Mouse (Mus musculus) liver, embryonic 15.5 days (tissue): ENCODE results near the gene Fancc. TPM values are rescaled to one million over a fixed set of nuclear protein-coding genes. Genes with fewer than 3 reads are reported as not detected.

Experiments used
- ATAC-seq: fragments of 200-750 bp; cut with Nextera tagmentation; 2 replicates; pipeline ENCODE4 v1.8.0; 2017; ENCODE audit warnings: moderate number of reproducible peaks, mild to moderate bottlenecking, moderate library complexity; ENCODE audit not compliant: insufficient read depth
- H3K27ac ChIP-seq: fragments of 300-500 bp; sonication (generic); replicated peaks from 2 replicates; pipeline ENCODE4 v1.5.1; 2015; ENCODE audit warnings: mild to moderate bottlenecking, inconsistent platforms
- H3K27me3 ChIP-seq: fragments of 300-500 bp; sonication (generic); 2 replicates; pipeline ENCODE4 v1.6.1; 2015; ENCODE audit warnings: mild to moderate bottlenecking, inconsistent platforms
- H3K36me3 ChIP-seq: fragments of 300-500 bp; sonication (generic); replicated peaks from 2 replicates; pipeline ENCODE4 v1.6.1; 2015; ENCODE audit warnings: moderate library complexity, mild to moderate bottlenecking, inconsistent platforms
- H3K4me1 ChIP-seq: fragments of 300-500 bp; sonication (generic); replicated peaks from 2 replicates; pipeline ENCODE4 v1.6.1; 2015; ENCODE audit warnings: inconsistent platforms
- H3K4me2 ChIP-seq: fragments of 300-500 bp; sonication (generic); 2 replicates; pipeline ENCODE4 v1.6.1; 2015; ENCODE audit warnings: moderate library complexity, mild to moderate bottlenecking, inconsistent platforms
- H3K4me3 ChIP-seq: fragments of 300-500 bp; sonication (generic); replicated peaks from 2 replicates; pipeline ENCODE4 v1.5.1; 2015; ENCODE audit warnings: mild to moderate bottlenecking, inconsistent platforms
- H3K9ac ChIP-seq: fragments of 300-500 bp; sonication (generic); 2 replicates; pipeline ENCODE4 v1.6.1; 2015; ENCODE audit warnings: moderate library complexity, mild to moderate bottlenecking, inconsistent platforms
- H3K9me3 ChIP-seq: fragments of 300-500 bp; sonication (generic); replicated peaks from 2 replicates; pipeline ENCODE4 v1.6.1; 2016; ENCODE audit warnings: inconsistent platforms
- WGBS: fragments of 180-500 bp; shearing (Covaris S2); methylation state at CpG from one replicate; pipeline ENCODE4 v1.1.7; 2015; ENCODE audit warnings: mixed read lengths; ENCODE audit not compliant: insufficient replicate concordance; 5-methylcytosine and 5-hydroxymethylcytosine counted together
- polyA plus RNA-seq: library from polyadenylated mRNA; unstranded; fragments of >200 nt; fragmentation: Nextera tagmentation; extraction: Ambion mirVana; gene quantifications from 2 replicates; pipeline ENCODE4 v1.2.1, GENCODE M21; 2015

Gene Fancc
- polyA plus RNA-seq, 1 experiment from 2014 or later, result 8.2 TPM

DNA sequence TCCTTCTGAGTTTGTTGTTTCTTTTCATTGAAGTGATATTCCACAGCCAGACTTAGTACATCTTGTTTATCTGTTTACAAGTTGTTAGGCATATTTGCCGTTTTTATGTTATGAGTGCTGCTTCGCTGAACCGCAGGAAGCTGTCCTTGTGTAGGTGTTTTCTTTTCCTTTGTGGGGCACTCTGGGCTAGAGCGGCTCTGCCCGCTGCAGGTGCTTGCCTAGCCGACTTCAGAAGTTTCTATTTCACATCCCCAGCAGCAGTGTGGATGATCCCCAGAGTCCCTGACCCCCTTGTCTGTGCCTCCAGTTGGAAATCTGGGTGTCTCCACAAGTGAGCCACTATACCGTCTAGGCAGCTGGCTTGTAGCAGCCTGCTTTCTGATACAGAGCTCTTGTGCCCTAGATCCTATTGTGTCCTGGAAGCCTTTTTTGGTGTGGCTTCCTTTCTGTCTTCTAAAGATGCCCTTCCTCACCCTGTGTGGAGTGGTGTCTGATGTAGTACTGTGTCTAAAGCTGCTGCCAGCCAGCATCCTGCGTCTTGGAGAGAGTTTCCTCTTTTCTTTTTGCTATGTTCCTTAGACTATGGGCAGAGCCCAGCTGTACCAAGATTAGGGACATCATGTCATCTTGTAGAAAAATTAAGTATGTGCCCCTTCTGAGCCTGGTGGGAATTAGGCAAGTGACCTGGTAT is 247.2 kb downstream of the Fancc start:
- Histone ChIP-seq H3K27me3 (no peaks in the 10 kb centered on the region), H3K4me3 (no peak overlapping the region), H3K27ac (no peak overlapping the region), H3K9ac (no peak overlapping the region), H3K4me2 (no peak overlapping the region), H3K9me3 (no peaks in the 10 kb centered on the region), H3K4me1 (peaks cover 16% of the 10 kb centered on the region), H3K36me3 (no peaks in the 10 kb centered on the region)
- WGBS, result 64% methylated on average over 8 of the region's 8 CpGs
- ATAC-seq, result no peak

DNA sequence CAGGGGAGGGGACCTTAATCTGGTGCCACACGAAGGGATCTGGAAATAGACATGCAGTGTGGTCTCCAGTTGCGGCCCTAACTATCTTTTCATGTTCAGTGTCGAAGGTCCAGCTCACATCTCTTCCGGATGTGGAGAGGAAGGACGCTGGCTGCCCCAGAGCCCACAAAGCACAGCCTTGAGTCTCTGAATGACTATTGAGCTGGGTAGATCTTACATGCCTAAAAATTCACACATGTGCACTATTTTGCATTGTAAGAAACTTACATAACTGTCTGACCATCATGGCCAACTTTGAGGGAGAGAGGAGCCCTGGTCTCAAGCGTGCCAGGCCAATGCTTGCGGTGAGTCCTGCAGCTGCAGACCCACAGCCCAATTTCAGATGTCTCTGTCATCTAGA is 247.9 kb downstream of the Fancc start:
- H3K4me2 ChIP-seq, result no peak overlapping the region
- no peaks in the 10 kb centered on the region for H3K27me3 ChIP-seq
- WGBS, result 53% methylated on average over 7 of the region's 7 CpGs
- no peaks in the 10 kb centered on the region for H3K36me3 ChIP-seq
- ATAC-seq, result no peak
- no peaks in the 10 kb centered on the region for H3K9me3 ChIP-seq
- H3K9ac ChIP-seq, result no peak overlapping the region
- H3K27ac ChIP-seq, result no peak overlapping the region
- H3K4me3 ChIP-seq, result no peak overlapping the region
- peaks cover 13% of the 10 kb centered on the region for H3K4me1 ChIP-seq

DNA sequence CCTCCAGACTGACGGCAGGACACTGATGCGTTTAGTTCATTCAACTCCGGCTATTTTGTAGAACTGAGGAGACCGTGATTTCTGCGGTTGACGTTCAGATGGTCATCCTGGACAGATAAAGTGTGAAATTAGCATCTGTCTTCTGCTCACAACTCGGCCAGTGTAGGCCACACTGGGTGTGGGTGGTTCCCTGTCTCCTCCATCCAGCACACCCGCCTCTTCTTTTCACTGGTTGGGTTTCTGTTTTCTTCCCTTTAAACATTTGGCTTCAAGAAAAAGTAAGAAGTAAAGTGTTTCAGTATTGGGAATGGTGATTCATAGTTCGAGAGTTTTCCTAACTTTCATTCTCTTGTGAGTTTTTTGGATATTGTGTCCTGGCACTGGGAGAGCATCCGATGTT is 248.8 kb downstream of the Fancc start:
- Histone ChIP-seq H3K9me3 (no peaks in the 10 kb centered on the region), H3K27me3 (no peaks in the 10 kb centered on the region), H3K4me1 (peaks cover 9% of the 10 kb centered on the region), H3K4me3 (no peak overlapping the region), H3K27ac (no peak overlapping the region), H3K4me2 (no peak overlapping the region), H3K36me3 (no peaks in the 10 kb centered on the region), H3K9ac (no peak overlapping the region)
- ATAC-seq, result no peak
- WGBS, result 73% methylated on average over 10 of the region's 10 CpGs

DNA sequence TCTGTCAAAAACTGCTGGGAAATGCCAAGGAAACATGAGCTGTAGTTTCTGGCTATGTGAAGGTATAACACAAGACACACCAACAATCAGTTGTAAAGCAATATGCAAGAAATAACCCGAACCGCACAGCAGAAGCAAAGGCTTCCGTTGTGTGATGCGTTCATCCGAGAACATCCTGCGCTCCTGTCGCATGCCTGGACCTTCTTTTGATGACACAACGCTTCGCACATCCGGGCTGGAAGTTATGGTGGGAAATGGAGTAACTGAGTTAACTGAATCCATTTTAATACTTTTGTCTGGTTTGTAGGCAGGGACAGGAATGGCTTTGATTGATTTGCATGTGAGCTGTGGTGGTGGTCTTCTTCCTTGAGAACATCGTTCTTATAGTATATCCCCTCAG is 249.4 kb downstream of the Fancc start:
- Histone ChIP-seq H3K36me3 (0 out of 2 replicates have a peak, but pooled peaks cover 4% of the 10 kb centered on the region), H3K27me3 (no peaks in the 10 kb centered on the region), H3K4me2 (no peak overlapping the region), H3K4me3 (no peak overlapping the region), H3K4me1 (peaks cover 3% of the 10 kb centered on the region; the same call in 1 of the 2 replicates), H3K27ac (no peak overlapping the region), H3K9me3 (no peaks in the 10 kb centered on the region), H3K9ac (no peak overlapping the region)
- no peak for ATAC-seq
- WGBS, result 87% methylated on average over 11 of the region's 11 CpGs

DNA sequence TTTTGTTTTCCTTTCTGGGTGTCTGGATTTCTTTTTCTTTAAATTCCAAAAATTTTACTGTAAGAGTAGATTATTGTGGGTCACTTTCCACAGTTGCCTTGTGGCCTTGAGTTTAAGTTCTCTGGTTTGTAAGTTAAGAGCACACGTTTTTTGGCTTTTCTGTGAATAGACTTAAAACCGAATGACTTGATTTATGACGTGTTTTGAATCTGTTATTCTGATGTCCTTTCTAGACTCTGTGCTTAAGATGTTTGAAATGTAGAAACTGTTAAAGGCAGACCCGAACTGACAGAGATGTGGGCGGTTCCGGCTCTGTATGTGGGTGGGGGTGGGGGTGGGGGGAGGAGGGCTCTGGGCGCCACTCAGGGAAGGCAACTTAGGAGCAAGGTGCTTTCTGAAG is 250.0 kb downstream of the Fancc start:
- Histone ChIP-seq H3K9ac (no peak overlapping the region), H3K4me1 (no peaks in the 10 kb centered on the region), H3K27me3 (no peaks in the 10 kb centered on the region), H3K4me2 (no peak overlapping the region), H3K36me3 (0 out of 2 replicates have a peak, but pooled peaks cover 4% of the 10 kb centered on the region), H3K4me3 (no peak overlapping the region), H3K9me3 (no peaks in the 10 kb centered on the region), H3K27ac (no peak overlapping the region)
- 63% methylated on average over 7 of the region's 7 CpGs for WGBS
- no peak for ATAC-seq

DNA sequence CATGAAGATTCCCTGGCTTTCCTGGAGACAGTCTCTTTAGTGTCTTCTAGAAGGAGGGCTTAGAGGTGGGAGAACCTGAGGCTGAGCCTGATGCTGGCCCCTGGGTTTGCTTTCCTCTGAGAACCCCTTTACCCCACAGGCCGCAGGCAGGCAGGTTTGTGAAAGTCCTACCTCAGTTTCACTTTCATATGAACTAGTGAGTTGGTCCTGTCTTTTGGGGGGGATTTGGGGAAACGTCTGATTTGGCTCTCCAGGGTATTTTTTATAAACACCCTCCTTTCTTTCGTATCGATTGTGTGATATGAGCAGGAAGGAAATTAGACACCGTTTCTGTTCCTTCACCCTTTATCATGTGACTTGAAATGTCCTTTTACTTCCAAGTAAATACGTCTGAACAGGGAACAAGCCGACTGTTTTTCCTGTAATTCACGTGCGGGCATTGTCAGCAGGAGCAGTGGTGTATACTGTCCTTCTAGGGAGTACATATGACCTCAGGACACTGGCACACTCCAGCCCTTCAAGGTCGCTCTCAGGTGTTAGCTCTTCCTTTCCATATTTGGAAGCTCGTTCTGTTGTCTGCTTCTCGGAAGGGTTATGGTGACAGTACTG is 250.6 kb downstream of the Fancc start:
- 0 out of 2 replicates have a peak, but pooled peaks cover 4% of the 10 kb centered on the region for H3K36me3 ChIP-seq
- no peak for ATAC-seq
- 69% methylated on average over 12 of the region's 12 CpGs for WGBS
- no peak overlapping the region for H3K27ac ChIP-seq
- no peak overlapping the region for H3K4me2 ChIP-seq
- peaks cover 5% of the 10 kb centered on the region; the same call in 1 of the 2 replicates for H3K4me1 ChIP-seq
- no peaks in the 10 kb centered on the region for H3K27me3 ChIP-seq
- H3K9me3 ChIP-seq, result no peaks in the 10 kb centered on the region
- H3K4me3 ChIP-seq, result no peak overlapping the region
- H3K9ac ChIP-seq, result no peak overlapping the region

DNA sequence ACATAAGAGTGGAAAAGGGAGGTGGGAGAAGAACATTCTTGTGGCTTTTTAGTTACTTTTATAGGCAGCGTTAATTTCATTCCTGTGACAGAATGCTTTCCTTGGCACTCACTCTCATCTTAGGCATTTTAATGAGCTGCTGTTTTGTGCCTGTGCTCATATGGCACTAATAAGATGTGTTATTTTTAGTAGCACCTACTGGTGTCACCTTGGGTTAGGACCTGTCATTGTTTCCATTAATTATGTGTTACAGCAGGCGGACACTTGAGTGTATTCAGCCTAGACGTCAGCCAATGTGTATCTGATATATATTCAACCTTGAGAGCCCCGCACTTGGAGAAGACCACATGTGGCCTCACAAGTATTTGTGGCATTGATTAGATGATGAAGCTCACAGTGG is 251.3 kb downstream of the Fancc start:
- WGBS, result 72% methylated on average over 4 of the region's 4 CpGs

DNA sequence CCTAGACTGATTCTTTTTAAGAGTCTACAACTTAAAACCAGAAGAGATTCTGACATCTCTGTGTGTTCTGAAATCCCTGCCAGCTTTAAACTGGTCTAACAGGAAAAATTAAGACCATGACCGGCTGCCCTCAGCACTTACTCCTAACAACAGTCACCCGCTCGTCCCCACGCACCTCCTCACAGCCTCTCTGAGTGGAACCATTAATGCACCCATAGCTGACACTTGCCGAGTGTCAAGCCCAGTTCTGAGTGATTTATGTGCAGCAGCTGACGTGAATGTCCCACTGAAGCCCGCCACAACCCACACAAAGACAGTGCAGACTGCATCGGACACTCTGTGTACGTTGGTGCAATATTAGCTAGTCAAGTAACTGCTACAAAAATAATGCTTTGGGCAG is 251.9 kb downstream of the Fancc start:
- H3K9ac ChIP-seq, result no peak overlapping the region
- H3K27me3 ChIP-seq, result no peaks in the 10 kb centered on the region
- H3K4me1 ChIP-seq, result peaks cover 15% of the 10 kb centered on the region
- 0 out of 2 replicates have a peak, but pooled peaks cover 4% of the 10 kb centered on the region for H3K36me3 ChIP-seq
- 67% methylated on average over 9 of the region's 9 CpGs for WGBS
- no peak overlapping the region for H3K27ac ChIP-seq
- H3K9me3 ChIP-seq, result no peaks in the 10 kb centered on the region
- no peak overlapping the region for H3K4me3 ChIP-seq
- H3K4me2 ChIP-seq, result no peak overlapping the region
- ATAC-seq, result no peak

More for the DNA sequence above, 251.3 kb downstream of the Fancc start:
- no peak for ATAC-seq
- Histone ChIP-seq H3K4me2 (no peak overlapping the region), H3K4me3 (no peak overlapping the region), H3K36me3 (0 out of 2 replicates have a peak, but pooled peaks cover 4% of the 10 kb centered on the region), H3K4me1 (peaks cover 9% of the 10 kb centered on the region), H3K27me3 (no peaks in the 10 kb centered on the region), H3K9me3 (no peaks in the 10 kb centered on the region), H3K27ac (no peak overlapping the region), H3K9ac (no peak overlapping the region)

DNA sequence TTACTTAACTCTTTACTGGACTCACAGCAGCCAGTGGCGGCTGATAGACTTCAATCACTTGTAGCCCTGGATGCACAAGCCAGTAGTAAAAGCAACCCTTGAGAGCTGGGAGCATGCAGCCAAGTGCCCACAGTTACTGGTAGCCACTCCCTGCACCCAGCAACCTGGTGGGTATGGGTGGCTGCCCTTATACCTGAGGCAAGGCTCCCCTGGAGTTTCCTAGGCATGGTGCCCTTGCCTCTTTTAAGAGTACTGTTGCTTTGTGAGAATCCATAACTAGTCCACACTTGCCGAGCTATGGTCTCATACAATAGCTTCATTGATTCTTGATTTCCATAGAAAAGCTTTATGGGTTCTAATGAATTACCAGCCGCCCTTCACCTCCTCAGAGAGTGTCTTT is 252.7 kb downstream of the Fancc start:
- 0 out of 2 replicates have a peak, but pooled peaks cover 4% of the 10 kb centered on the region for H3K36me3 ChIP-seq
- no peak overlapping the region for H3K9ac ChIP-seq
- ATAC-seq, result no peak
- 66% methylated on average over 3 of the region's 3 CpGs for WGBS
- H3K27me3 ChIP-seq, result no peaks in the 10 kb centered on the region
- H3K9me3 ChIP-seq, result no peaks in the 10 kb centered on the region
- H3K4me2 ChIP-seq, result no peak overlapping the region
- H3K4me1 ChIP-seq, result peaks cover 21% of the 10 kb centered on the region
- H3K4me3 ChIP-seq, result no peak overlapping the region
- no peak overlapping the region for H3K27ac ChIP-seq

DNA sequence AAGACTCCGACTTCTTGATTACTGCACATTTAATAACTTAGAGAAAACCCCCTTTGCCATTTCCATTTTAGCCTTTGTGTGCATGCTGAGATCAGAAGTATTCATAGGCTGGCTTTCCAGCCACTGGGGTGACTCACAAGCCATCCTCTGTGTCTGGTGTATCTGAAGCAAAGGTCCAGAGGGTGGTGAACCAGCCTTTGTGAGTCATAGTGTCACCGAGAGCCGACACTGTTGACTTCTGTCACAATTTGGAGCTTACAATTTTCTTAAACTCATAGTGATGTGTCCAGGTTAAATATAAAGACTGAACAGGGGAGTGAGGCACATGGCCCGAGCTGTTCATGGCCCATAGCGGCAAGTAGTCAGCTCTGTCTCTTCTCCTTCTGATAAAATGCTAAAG is 253.5 kb downstream of the Fancc start:
- H3K4me1 ChIP-seq, result peaks cover 26% of the 10 kb centered on the region
- no peak overlapping the region for H3K27ac ChIP-seq
- H3K4me2 ChIP-seq, result no peak overlapping the region
- no peak for ATAC-seq
- no peak overlapping the region for H3K4me3 ChIP-seq
- no peaks in the 10 kb centered on the region for H3K9me3 ChIP-seq
- 76% methylated on average over 5 of the region's 5 CpGs for WGBS
- H3K27me3 ChIP-seq, result no peaks in the 10 kb centered on the region
- H3K36me3 ChIP-seq, result 0 out of 2 replicates have a peak, but pooled peaks cover 4% of the 10 kb centered on the region
- H3K9ac ChIP-seq, result no peak overlapping the region

DNA sequence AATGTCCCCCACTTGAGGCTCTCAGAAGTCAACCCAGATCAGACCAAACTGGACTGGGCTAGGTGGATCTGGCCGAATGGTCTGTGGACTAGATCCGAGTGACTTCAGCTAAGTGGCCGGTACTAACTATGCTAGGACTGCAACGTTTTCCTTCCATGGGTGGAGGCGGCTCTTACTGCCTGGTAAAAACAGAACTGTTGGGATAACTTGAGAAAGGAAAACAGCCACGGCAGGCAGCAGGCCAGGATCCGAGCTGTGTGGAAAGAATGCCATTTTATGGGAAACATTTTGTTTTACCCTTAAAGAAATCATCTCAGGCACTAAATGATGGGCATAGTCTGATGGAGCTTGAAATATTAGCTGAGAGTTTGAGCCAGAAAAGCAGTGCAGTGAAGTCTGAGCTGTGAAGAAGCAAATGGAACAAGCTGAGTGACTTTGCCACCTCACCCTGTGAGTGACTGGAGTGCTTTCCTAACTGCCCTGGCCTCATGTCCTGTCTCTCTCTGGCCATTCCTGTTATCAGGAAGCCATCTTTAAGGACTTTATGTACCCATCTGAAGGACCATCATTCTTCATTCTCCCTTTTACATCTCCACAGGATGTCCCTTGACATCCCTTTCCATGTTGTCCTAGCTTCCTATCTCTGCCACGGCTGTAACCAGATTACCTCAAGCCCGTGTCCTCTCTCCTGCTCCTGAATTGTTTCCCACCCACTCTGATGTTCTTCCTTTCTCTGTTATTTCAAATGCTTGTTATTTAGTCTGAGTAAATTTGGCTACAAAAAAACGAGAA is 254.5 kb downstream of the Fancc start:
- Histone ChIP-seq H3K4me3 (no peak overlapping the region), H3K4me1 (peaks cover 34% of the 10 kb centered on the region), H3K9ac (no peak overlapping the region), H3K27me3 (no peaks in the 10 kb centered on the region), H3K27ac (no peak overlapping the region), H3K36me3 (0 out of 2 replicates have a peak, but pooled peaks cover 4% of the 10 kb centered on the region), H3K4me2 (no peak overlapping the region), H3K9me3 (no peaks in the 10 kb centered on the region)
- no peak for ATAC-seq
- WGBS, result 80% methylated on average over 10 of the region's 10 CpGs
